Mouse (Mus musculus) hindbrain, embryonic 11.5 days (tissue): ENCODE measurements around the gene Rap1gap2. TPM values are rescaled to one million over a fixed set of nuclear protein-coding genes. Genes with fewer than 3 reads are reported as not detected.
A peak's percentile ranks its signal among the peaks of the same experiment; 100 is the strongest.

Source experiments
- ATAC-seq: fragments of 200-750 bp; cut with Nextera tagmentation; 2 replicates; pipeline ENCODE4 v1.8.0; 2017; ENCODE audit warnings: mild to moderate bottlenecking, moderate TSS enrichment, moderate library complexity; ENCODE audit not compliant: low FRiP score
- DNase-seq: peaks from one replicate; pipeline ENCODE4 v3.0.0-alpha.2; 2015; ENCODE audit warnings: low spot score
- H3K27ac ChIP-seq: fragments of 300-500 bp; sonication (generic); 2 replicates; pipeline ENCODE4 v1.5.1; 2014; ENCODE audit warnings: mild to moderate bottlenecking, low read depth, low read length
- H3K27me3 ChIP-seq: fragments of 300-500 bp; sonication (generic); 2 replicates; pipeline ENCODE4 v1.6.1; 2014; ENCODE audit warnings: mild to moderate bottlenecking, low read length, moderate library complexity, mixed read lengths; ENCODE audit not compliant: control insufficient read depth, insufficient read depth
- H3K36me3 ChIP-seq: fragments of 300-500 bp; sonication (generic); 2 replicates; pipeline ENCODE4 v1.6.1; 2014; ENCODE audit warnings: mild to moderate bottlenecking, low read length, moderate library complexity, mixed read lengths; ENCODE audit not compliant: control insufficient read depth, insufficient read depth
- H3K4me1 ChIP-seq: fragments of 300-500 bp; sonication (generic); replicated peaks from 2 replicates; pipeline ENCODE4 v1.6.1; 2014; ENCODE audit warnings: low read length, mixed read lengths; ENCODE audit not compliant: control insufficient read depth, insufficient read depth
- H3K4me2 ChIP-seq: fragments of 300-500 bp; sonication (generic); replicated peaks from 2 replicates; pipeline ENCODE4 v1.6.1; 2014; ENCODE audit warnings: mild to moderate bottlenecking, low read depth, low read length
- H3K4me3 ChIP-seq: fragments of 300-500 bp; sonication (generic); 2 replicates; pipeline ENCODE4 v1.5.1; 2014; ENCODE audit warnings: low read depth, low read length
- H3K9ac ChIP-seq: fragments of 300-500 bp; sonication (generic); 2 replicates; pipeline ENCODE4 v1.6.1; 2014; ENCODE audit warnings: low read depth, low read length
- H3K9me3 ChIP-seq: fragments of 300-500 bp; sonication (generic); 2 replicates; pipeline ENCODE4 v1.6.1; 2016; ENCODE audit warnings: low read length; ENCODE audit not compliant: control insufficient read depth
- WGBS: fragments of 180-500 bp; shearing (Covaris S2); extraction: QIAGEN DNeasy Blood & Tissue Kit; methylation state at CpG from one replicate; pipeline ENCODE4 v1.1.7; 2014; 5-methylcytosine and 5-hydroxymethylcytosine counted together
- polyA plus RNA-seq: library from polyadenylated mRNA; unstranded; fragments of >200 nt; fragmentation: Nextera tagmentation; extraction: Ambion mirVana; gene quantifications from 2 replicates; pipeline ENCODE4 v1.2.1, GENCODE M21; 2014

Gene Rap1gap2
- polyA plus RNA-seq, 1 experiment from 2014 or later: 2.7 TPM

- no peak for DNase-seq
- H3K9me3 ChIP-seq: no peaks in the 10 kb centered on the region
- no peak overlapping the region for H3K27ac ChIP-seq
- H3K9ac ChIP-seq: no peak overlapping the region
- no peak for ATAC-seq
- no peaks in the 10 kb centered on the region for H3K36me3 ChIP-seq
- no peak overlapping the region for H3K4me3 ChIP-seq
- 68% methylated on average over 4 of the region's 4 CpGs for WGBS
- H3K4me2 ChIP-seq: no peak overlapping the region
- no peaks in the 10 kb centered on the region; the same call in 1 of the 2 replicates for H3K4me1 ChIP-seq
- no peaks in the 10 kb centered on the region for H3K27me3 ChIP-seq
These were observed 200.9 kb downstream of the Rap1gap2 start for GRCm38 (mm10) chr11:74409757-74410174.

DNA sequence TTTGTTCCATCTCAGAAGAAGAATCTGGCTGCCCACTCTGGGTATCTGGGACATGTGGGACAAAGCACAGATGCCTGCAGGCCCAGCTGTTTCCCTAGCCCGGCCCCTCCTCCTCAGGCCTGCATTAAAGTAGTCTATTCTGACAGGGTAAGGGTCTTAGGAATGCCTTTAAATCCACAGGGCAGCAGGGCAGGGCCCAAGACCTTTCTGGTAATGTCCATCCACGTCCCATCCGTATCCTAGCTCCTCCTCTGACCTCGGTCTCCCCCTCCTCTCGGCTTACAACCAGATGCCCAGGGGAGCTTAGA is 201.3 kb downstream of the Rap1gap2 start:
- H3K27ac ChIP-seq: no peak overlapping the region
- H3K4me2 ChIP-seq: no peak overlapping the region

DNA sequence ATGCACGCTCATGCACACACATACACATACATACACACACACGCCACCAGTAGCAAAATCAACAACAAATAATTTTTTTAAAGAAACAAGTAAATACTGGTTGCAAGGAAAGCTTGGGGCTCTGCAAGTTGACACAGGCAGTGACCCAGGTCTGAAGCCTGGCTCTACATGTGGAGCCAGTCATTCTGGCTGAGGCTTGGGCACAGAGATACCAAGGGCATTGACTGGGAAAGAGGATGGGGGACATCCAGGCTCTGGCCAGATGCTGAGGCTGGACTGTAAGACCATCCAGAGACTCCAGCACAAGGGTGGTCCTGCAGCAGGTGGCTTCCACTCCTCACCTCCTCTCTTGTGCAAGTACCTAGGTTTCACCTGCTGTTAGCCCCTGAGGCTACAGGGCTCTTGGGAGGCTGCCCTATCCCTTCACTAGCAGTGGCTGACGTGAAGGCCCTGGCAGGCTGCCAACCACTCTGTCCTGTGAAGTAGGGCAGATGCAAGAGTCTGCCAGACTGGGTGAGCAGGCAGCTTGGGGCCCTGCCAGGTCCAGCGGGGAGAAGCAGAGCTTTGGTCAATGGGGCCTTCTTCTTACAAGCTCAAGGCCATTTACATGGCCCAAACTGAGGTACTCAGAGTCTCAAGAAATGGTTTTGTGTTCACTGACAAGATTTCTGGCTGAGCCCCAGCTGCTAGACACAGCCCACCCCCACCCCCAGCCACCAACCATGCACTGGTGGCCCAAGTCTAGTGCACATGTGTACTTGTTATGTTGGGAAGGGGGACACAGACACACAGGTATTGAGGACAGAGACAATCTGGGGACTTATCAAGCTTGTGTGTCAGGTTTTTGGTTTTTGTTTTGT is 201.9 kb downstream of the Rap1gap2 start:
- 84% methylated on average over 4 of the region's 4 CpGs for WGBS
- H3K27ac ChIP-seq: no peak overlapping the region
- no peak overlapping the region for H3K4me3 ChIP-seq
- no peaks in the 10 kb centered on the region for H3K36me3 ChIP-seq
- no peaks in the 10 kb centered on the region for H3K9me3 ChIP-seq
- ATAC-seq (no peak), DNase-seq (no peak)
- no peak overlapping the region for H3K9ac ChIP-seq
- no peaks in the 10 kb centered on the region; the same call in 1 of the 2 replicates for H3K4me1 ChIP-seq
- no peak overlapping the region for H3K4me2 ChIP-seq
- no peaks in the 10 kb centered on the region for H3K27me3 ChIP-seq

More for the DNA sequence above, 201.3 kb downstream of the Rap1gap2 start:
- no peak overlapping the region for H3K9ac ChIP-seq
- H3K36me3 ChIP-seq: no peaks in the 10 kb centered on the region
- H3K9me3 ChIP-seq: no peaks in the 10 kb centered on the region
- no peaks in the 10 kb centered on the region; the same call in 1 of the 2 replicates for H3K4me1 ChIP-seq
- ATAC-seq (no peak), DNase-seq (no peak)
- H3K27me3 ChIP-seq: no peaks in the 10 kb centered on the region
- H3K4me3 ChIP-seq: no peak overlapping the region
- 67% methylated on average over 5 of the region's 5 CpGs for WGBS

GRCm38 (mm10) chr11:74405201-74405600 is 205.5 kb downstream of the Rap1gap2 start:
- ATAC-seq: no peak
- no peak overlapping the region for H3K27ac ChIP-seq
- no peaks in the 10 kb centered on the region for H3K27me3 ChIP-seq
- no peaks in the 10 kb centered on the region for H3K36me3 ChIP-seq
- DNase-seq: no peak
- no peaks in the 10 kb centered on the region for H3K9me3 ChIP-seq
- no peak overlapping the region for H3K4me3 ChIP-seq
- WGBS: 76% methylated on average over 7 of the region's 7 CpGs
- H3K4me2 ChIP-seq: no peak overlapping the region
- no peaks in the 10 kb centered on the region; the same call in 1 of the 2 replicates for H3K4me1 ChIP-seq
- no peak overlapping the region for H3K9ac ChIP-seq

GRCm38 (mm10) chr11:74404216-74404615 is 206.5 kb downstream of the Rap1gap2 start:
- no peak overlapping the region for H3K9ac ChIP-seq
- H3K27ac ChIP-seq: no peak overlapping the region
- no peak overlapping the region for H3K4me3 ChIP-seq
- DNase-seq: no peak
- no peaks in the 10 kb centered on the region for H3K36me3 ChIP-seq
- H3K4me1 ChIP-seq: no peaks in the 10 kb centered on the region; the same call in 1 of the 2 replicates
- no peaks in the 10 kb centered on the region for H3K9me3 ChIP-seq
- ATAC-seq: no peak
- no peak overlapping the region for H3K4me2 ChIP-seq
- no peaks in the 10 kb centered on the region for H3K27me3 ChIP-seq
- 72% methylated on average over 2 of the region's 2 CpGs for WGBS

DNA sequence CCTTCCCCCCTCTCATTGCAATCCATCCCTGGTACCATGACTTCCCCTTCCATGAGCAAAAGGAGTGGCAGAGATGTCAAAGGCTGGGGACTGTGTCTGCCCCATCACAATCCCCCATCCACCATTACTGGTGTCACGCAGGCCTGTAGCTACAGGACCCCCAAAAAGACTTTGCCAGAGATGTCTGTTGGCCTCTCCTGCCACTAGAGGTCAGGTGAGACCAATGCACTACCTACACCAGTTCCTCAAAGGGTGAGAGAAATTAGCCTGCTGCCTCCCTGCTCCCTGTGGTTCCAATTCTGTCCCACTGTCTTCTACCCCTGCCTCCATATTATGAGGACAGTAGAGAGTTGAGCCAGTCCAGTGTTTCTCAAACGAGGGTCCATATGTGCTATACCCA is 208.6 kb downstream of the Rap1gap2 start:
- Histone ChIP-seq H3K9me3 (no peaks in the 10 kb centered on the region), H3K27me3 (no peaks in the 10 kb centered on the region), H3K4me2 (no peak overlapping the region), H3K27ac (no peak overlapping the region), H3K4me1 (no peaks in the 10 kb centered on the region), H3K36me3 (no peaks in the 10 kb centered on the region), H3K9ac (no peak overlapping the region), H3K4me3 (no peak overlapping the region)
- ATAC-seq: no peak
- DNase-seq: no peak
- WGBS: 53% methylated on average over 2 of the region's 2 CpGs

DNA sequence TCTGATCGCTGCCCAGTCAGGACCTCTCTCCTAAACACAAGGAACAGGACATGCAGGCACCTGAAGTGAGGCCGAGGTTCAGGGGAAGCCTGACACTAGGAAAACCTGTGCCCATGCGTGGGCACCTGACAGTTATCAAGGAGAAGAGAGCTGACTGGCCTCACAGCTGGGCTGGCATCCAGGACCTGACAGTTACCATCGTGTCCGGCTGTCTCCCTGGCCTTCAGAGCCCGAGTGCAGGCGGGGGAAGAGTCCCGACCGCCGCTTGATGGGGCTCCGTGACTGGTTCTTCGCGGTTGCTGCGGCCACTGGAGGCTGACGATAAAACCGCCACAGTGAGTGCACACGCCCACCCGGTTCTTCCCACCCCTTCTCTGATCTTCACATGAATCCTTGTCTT is 215.1 kb downstream of the Rap1gap2 start:
- DNase-seq: no peak
- H3K9me3 ChIP-seq: no peaks in the 10 kb centered on the region
- no peaks in the 10 kb centered on the region for H3K4me1 ChIP-seq
- H3K36me3 ChIP-seq: no peaks in the 10 kb centered on the region
- H3K9ac ChIP-seq: no peak overlapping the region
- no peak overlapping the region for H3K27ac ChIP-seq
- H3K4me3 ChIP-seq: no peak overlapping the region
- ATAC-seq: no peak
- H3K27me3 ChIP-seq: no peaks in the 10 kb centered on the region
- H3K4me2 ChIP-seq: no peak overlapping the region
- WGBS: 81% methylated on average over 18 of the region's 18 CpGs

DNA sequence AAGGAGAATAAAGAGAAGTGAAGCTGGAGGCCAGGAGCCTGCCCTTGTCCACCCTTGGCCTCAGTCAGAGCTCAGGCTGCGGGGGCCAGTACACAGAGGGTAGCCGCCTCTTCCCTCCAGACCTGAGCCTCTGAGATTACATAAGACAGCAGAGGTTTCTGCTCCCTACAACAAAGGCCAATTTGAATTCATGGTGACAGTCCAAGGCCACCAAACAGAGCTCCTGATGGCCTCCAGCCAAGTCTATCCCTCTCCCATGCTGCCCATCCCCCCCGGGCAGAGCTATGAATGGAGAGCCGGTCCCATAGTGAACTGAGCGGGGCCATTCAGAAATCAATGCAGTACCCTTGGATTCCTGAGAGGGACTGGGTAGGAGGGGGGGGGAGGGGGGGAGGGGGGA is 217.2 kb downstream of the Rap1gap2 start:
- H3K9me3 ChIP-seq: no peaks in the 10 kb centered on the region
- H3K36me3 ChIP-seq: no peaks in the 10 kb centered on the region
- H3K27ac ChIP-seq: no peak overlapping the region
- no peak overlapping the region for H3K9ac ChIP-seq
- no peaks in the 10 kb centered on the region for H3K27me3 ChIP-seq
- H3K4me3 ChIP-seq: no peak overlapping the region
- DNase-seq (peak; percentile 21), ATAC-seq (peak; percentile 45; the same call in 1 of the 2 replicates)
- WGBS: 67% methylated on average over 5 of the region's 5 CpGs
- H3K4me1 ChIP-seq: no peaks in the 10 kb centered on the region
- no peak overlapping the region for H3K4me2 ChIP-seq

GRCm38 (mm10) chr11:74392903-74393302 is 217.8 kb downstream of the Rap1gap2 start:
- no peak overlapping the region for H3K27ac ChIP-seq
- no peaks in the 10 kb centered on the region for H3K27me3 ChIP-seq
- WGBS: 71% methylated on average over 6 of the region's 6 CpGs
- no peak overlapping the region for H3K9ac ChIP-seq
- ATAC-seq (no peak), DNase-seq (no peak)
- H3K4me1 ChIP-seq: no peaks in the 10 kb centered on the region
- no peaks in the 10 kb centered on the region for H3K9me3 ChIP-seq
- no peaks in the 10 kb centered on the region for H3K36me3 ChIP-seq
- no peak overlapping the region for H3K4me2 ChIP-seq
- H3K4me3 ChIP-seq: no peak overlapping the region
